Mouse (Mus musculus) MEL (cell line): Measurements from ENCODE around the gene Wipf1.

Experiments used
- CTCF ChIP-seq, 3 experiments: IDR thresholded peaks in 2 of 3; conservative IDR thresholded peaks in 1 of 3; 2 replicates each; pipeline ENCODE4 v1.5.1; 2011 to 2012; ENCODE audit warnings: low read length in 3 of 3, low read depth in 2 of 3, mild to moderate bottlenecking in 2 of 3, improper control_type of control experiment in 1 of 3, inconsistent platforms in 1 of 3, mixed read lengths in 1 of 3, moderate library complexity in 1 of 3; ENCODE audit not compliant: control insufficient read depth in 1 of 3, insufficient read depth in 1 of 3, poor library complexity in 1 of 3, severe bottlenecking in 1 of 3
- MEF2A ChIP-seq: IDR thresholded peaks from 2 replicates; pipeline ENCODE4 v1.6.1; 2014; ENCODE audit warnings: low read depth, mild to moderate bottlenecking, inconsistent platforms, low read length, improper control_type of control experiment; ENCODE audit not compliant: poor library complexity, insufficient replicate concordance, severe bottlenecking; ENCODE audit errors: extremely low read depth

DNA sequence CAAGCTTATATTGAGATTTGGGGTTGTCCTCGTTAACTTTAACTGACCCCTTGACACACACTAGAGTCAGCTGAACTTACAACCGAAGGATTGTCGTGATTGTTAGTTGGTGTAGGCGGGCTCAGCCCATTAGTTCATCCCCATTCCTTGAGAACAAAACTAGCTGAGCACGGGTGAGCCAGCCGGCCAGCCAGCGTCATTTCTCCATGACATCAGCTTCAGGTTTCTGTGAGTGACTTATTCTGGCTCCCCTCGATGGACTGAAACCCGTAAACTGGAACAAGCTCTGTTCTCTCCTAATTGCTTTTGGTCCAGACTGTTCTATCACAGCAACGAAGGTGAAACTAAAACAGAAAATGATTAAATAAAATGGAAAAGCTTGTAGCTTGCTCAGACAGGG is 5.2 kb upstream of the Wipf1 start:
- TF ChIP-seq CTCF (IDR thresholded peaks at IDR 0.05 in 2 of 3, conservative IDR thresholded peaks at IDR 0.05 in 1 of 3; ENCODE audit: control insufficient read depth in 1 of 3, insufficient read depth in 1 of 3, low read depth in 2 of 3, low read length in 3 of 3, poor library complexity in 1 of 3, severe bottlenecking in 1 of 3) (no peak), MEF2A (no peak)
